Mouse (Mus musculus) spleen, postnatal 10 days (tissue): ENCODE data around the gene Ints6.

Experiments
- DNase-seq, 2 experiments: peaks; one replicate each; pipeline ENCODE4 v3.0.0; 2021 to 2022; ENCODE audit warnings: low spot score in 2 of 2

Ints6 gene

DNA sequence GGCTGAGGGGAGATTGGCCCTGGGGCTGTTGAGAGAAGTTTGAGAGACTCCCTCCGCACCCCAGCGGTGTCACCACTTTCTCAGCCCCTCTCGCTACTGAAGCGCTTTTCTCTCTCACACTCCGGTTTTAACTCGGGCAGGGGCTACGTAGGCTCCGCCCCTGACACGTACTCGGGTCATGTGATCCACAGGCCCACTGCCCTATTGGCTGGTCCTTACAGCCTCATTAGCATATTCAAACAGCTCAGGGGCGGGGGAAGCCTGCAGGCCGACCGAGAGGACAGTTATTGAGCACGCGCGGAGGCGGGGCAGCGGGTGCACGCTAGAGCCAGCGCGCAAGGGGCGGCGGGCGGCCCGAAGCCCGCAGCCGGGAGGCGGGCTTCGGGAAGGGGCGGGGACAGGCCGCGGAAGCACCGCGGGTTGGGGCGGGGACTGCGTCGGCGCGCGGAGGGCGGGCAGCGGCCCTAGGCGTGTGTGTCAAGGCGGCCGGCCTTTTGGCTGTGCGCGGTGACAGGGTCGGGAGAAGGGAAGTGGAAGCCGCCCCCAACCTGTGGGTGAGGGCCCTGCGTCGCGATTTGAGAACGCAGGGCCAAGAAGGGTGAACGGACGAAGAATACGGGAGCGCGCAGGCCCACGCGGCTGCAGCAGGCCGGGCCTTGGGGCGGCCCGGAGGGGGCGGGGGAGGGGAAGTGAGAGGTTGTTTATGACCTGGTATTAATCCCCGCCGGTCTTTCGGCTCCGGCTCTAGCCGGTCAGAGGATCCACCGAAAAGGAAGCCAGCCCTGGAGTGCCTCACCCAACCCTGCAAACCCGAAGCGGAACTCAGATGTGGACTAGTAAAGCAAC, at the start of gene Ints6:
Gene Ints6, minus strand, starts transcription at position 134 of the 846 bp plus-strand sequence.
- DNase-seq = peak; percentile 98

DNA sequence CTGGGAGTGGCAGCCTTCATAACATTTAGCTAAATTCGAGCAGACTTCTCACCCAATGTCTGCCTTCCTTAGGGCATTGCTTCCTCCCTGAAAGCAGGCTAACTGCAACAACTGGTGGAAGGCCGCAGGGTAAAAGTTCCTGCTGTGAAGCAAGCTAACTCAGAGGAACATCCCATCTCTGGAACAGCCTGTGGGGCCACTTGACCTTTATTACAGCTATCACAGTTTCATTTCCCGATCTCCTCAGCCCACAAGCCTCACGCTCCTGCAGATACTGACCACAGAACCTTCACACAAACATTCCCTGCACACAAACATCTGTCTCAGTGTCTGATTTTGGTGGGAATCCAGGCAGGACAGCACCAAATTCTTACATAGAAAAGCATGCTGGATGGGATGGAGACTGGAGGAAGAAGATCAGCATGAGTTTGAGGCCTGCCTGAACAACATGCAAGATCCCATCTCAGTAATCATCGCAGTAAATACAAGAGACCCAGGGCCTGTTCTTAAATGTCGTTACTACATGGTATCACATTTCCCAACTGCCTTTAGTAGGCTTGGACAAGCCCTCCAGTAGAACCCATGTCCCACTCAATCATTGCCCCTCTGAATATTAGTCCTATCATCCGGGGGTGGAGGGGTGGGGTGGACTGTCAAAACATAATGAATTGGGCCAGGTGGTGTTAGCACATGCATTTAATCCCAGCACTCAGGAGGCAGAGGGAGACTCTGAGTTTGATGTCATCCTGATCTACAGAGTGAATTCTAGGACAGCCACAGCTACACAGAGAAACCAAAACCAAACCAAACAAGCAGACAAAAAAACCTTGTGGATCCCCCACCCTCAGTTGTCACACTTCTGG, 47.9 kb upstream of the Ints6 start:
- no peak for DNase-seq

GRCm38 (mm10) chr14:62806921-62807320, 46.0 kb upstream of the Ints6 start:
- no peak for DNase-seq

GRCm38 (mm10) chr14:62803204-62803603, 42.2 kb upstream of the Ints6 start:
- DNase-seq = no peak

GRCm38 (mm10) chr14:62800791-62801190, 39.8 kb upstream of the Ints6 start:
- DNase-seq = no peak

- DNase-seq = no peak
Measured at GRCm38 (mm10) chr14:62798608-62799101, 37.7 kb upstream of the Ints6 start.

DNA sequence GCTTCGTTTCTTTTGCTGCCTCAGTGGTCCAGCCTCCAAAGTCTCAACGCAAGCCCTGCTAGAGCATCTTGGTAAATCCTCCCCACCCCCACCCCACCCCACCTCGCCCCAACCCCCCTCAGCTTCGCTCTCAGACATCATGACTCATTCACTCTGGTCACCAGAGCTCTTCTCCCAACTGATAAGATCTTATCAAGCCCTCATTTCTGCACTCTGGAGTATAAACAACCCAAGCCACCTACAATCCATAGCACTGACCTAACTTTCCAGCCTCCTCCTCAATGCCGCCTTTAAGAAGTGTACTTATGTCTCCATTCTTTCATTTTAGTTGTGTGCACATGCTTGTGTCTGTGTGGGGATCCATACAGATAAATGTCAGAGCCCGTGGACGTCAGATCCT, 34.8 kb upstream of the Ints6 start:
- DNase-seq = no peak

DNA sequence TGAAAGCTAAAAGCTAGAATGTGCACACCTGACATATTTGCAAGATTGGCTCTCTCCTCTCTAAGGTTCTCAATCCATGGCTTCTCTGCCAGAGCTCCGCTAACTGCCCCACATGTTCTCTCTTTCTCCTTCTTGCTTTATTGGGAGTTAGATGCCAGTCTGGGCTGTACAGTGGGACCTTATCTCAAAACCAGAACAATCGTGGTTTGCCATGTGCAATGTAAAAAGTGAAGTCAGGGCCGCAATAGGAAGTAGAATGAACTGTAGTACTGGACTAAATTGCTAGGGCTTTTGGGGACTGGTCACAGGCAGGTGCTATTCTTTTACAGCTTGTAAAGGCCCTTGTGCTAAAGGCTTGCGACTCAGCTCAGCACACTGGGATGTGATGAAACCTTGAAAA, 28.3 kb upstream of the Ints6 start:
- no peak for DNase-seq

DNA sequence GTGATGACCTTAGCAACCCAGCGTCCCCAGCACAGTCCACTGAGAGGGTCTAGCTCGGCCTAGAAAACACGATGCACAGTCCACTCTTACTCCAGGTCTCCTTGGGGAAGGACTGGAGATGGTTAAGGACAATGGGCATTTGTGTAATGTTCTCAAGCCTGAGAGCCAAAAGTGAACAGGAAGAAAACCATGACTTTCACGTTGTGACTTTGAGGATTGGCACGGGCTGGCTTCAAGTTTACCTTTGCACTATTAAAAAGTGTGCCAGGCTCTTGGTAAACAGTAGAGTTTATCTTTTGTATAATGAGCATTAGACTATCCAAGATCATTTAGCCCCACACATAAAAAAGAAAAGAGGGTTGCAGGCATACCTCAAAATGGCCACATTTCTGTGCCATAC, 22.0 kb upstream of the Ints6 start:
- no peak for DNase-seq

GRCm38 (mm10) chr14:62780520-62781316, 19.7 kb upstream of the Ints6 start:
- no peak for DNase-seq

DNA sequence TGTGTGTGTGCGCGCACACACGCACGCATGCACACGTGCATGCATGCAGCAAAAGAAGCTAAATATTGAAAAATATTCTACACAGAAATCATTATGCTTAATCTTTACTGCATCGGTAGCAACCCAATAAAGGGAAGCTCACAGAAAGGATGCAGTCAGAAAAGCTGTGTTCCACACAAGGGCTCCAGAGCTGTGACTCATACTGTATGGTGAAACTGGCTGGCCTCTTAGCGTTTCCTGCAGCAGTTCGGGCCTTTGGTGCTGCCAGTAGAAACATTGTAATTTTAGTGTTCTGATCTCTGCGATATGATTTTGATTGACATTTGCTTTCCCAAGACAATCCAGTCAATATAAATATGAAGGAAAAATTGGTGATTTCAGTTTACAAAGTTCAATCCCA, 17.1 kb upstream of the Ints6 start:
- no peak for DNase-seq

DNA sequence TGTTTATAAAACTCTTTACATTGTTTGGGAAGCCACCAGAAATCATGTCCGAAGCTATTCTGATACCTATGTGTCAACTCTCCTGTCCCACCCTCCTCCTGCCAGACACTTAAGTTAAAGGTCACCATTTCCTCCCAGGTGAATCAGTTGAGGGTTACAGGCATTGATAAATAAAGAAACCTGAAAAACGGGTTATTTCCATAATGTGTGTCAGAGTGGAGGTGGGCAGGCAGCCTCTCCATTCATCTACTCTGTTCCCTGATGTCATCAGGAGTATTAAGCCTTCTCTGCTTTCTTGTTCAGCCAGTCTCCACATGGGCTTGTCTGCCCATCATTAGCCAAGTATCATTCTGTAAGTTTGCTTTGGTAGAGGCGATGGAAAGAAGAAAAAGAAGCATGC, 14.1 kb upstream of the Ints6 start:
- no peak for DNase-seq

DNA sequence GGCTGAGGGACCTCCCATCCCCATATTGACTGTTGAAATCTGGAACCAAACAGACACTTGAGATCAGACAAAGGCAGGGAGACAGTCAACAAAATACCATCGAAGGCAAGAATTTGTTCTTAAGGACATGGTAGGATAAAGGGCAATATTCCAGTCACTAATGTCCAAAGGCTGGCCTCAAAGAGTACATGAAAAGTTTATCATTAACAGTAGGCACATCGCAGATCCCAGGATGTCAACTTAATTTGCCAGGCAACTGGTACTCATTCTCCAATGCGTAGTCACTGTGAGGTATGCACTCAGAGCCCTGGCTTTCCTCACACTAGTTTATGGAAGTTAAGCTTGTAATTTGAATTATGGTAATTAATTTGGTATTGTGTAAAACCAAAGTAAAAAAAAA, 13.3 kb upstream of the Ints6 start:
- DNase-seq = no peak

- no peak for DNase-seq
Measured at GRCm38 (mm10) chr14:62773766-62774165, 12.8 kb upstream of the Ints6 start.

DNA sequence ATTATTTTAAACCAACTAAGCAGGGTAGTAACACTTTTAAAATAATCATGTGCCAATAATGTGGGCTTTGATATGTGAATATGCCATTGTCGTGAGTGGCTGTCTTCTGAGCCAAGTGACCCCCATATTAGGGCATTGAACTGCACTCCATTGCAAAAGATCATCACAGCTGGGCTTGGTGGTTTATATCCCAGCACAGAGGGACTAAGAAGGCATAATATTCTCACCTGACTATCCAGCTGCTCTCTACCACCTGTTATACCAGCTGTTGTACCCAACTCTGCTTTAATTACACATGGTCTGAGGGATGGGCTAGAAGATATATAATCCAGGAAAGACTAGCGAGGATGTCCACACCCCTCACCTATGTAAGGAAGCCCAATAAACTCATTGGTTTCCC, 4.4 kb upstream of the Ints6 start:
- DNase-seq = no peak

GRCm38 (mm10) chr14:62764371-62764770, 3.4 kb upstream of the Ints6 start:
- no peak for DNase-seq

GRCm38 (mm10) chr14:62761943-62762342, 974 bp upstream of the Ints6 start:
- peak in 1 of 2 experiments; percentile 51 for DNase-seq

DNA sequence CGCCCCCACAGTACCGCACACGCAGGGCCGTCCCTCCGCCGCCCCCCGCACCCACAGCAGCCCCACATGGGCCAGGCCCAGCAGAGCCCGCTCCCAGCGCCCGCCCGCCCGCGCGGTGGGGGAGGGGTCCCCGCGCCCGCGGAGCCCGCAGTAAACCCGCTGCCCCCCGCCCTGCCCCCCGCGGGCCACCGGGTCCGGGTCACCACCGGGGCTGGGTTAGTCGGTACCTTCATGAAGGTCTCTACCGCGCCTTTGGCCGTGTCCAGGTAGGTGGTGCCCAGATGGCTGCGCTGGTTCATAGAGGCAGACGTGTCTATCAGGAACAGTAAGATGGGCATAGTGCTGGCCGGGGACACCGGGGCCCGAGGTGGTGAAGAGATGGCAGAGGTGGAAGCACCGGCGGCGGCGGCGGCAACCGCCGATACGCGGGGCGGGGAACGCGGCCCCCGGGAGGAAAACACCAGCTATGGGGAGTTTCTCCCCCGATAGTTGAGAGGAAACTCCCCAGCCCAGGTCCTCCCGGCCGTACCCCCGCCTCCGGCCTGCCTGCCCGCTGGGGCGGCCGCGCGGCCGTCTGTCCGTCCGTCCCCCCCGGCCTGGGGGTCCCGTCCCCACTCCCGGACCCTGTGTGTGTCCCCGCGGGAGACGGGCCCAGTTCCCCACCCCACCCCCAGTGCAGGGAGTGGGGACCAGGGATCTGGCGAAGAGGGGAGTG, 491 bp downstream of the Ints6 start:
- DNase-seq = peak; percentile 77 to 84

GRCm38 (mm10) chr14:62759771-62760320, 1.1 kb downstream of the Ints6 start:
- peak; percentile 80 to 82 for DNase-seq

DNA sequence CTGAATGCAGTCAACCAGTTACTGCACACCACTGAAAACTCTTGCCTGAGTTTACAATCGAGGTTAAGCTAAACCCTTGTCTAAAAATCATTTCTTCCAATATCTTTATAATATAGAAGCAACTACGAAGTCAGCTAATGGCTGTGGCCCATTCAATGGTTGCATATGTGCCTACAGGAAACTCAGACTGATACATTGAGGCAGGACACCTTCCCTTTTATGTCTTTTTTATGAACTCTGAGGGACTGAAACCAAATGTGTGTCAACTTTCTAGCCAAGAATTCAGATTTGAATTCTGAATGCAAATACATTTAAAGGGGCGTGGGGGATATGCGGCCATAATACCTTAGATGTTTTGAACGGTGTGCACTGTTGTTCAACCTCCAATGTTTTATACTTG, 2.3 kb downstream of the Ints6 start:
- no peak for DNase-seq

DNA sequence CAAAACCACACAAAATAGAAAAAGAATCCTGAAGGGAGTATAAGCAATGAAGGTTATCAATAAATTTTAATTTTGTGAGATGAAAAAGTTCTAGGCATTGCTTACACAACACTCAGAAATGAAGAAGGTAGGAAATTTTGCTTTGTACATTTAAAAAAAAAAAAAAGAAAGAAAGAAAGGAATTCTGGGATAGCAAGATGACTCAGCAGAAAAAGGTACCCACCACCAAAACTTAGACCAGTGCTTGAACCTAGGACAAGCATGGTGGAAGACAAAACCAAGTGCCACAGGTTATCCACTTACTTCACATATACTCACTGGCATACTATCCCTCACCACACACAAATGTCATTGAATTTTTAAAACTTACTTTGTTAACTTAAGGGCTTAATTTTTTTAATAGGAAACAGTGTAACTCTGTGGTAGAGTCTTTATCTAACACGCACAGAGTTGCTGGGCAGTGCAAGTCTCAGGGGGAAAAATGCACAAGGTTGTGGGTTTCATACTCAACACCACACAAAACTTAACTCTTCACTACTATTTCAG, 5.8 kb downstream of the Ints6 start:
- DNase-seq = no peak
